Mouse (Mus musculus) urinary bladder, postnatal 4 days (tissue): ENCODE measurements around the gene Mark1.
A peak's percentile ranks its signal among the peaks of the same experiment; 100 is the strongest.

Experiments used
- DNase-seq, 2 experiments: peaks; one replicate each; pipeline ENCODE4 v3.0.0; 2021 to 2022; ENCODE audit warnings: low spot score in 2 of 2

Gene Mark1

GRCm38 (mm10) chr1:184853339-184853738 lies 146.0 kb downstream of the Mark1 start:
- DNase-seq: peak; percentile 49 to 76

GRCm38 (mm10) chr1:184851741-184852618 lies 147.4 kb downstream of the Mark1 start:
- DNase-seq: peak; percentile 74 to 77

GRCm38 (mm10) chr1:184851166-184851565 lies 148.2 kb downstream of the Mark1 start:
- no peak for DNase-seq

- no peak for DNase-seq
Observed at GRCm38 (mm10) chr1:184846973-184847372, 152.4 kb downstream of the Mark1 start.
